Mouse (Mus musculus): ENCODE measurements around the gene Polr3h.

Polr3h gene

DNA sequence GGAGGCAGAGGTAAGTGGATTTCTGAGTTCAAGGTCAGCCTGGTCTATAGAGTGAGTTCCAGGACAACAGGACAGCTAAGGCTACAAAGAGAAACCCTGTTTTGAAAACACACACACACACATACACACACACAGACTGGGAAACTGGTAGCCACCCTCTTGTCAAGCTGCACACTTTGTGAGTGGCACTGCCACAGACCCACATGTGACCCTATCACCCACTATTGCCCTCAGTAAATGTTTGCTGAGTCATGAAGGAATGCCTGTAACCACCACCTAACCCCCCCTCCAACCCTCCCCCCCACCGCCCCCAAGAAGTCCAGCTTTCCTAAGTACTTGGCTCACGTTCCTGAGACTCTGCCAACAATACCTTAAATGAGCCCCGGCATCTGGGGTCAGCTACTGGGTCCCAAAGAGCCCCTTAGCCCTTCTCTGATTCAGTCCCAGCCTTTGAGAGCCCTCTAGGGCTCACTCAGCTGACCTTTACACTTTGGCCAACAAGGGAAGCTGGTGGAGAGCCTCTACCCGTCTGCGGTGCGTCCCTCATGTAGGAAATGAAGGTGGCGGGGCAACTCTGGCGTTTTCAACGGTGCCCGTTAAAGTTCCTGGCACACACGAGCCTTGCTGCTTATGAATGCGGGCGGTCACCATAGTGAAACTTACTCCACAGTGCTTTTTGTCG, 87.3 kb downstream of the Polr3h start:
- DNase-seq = no peak

Measured in cerebellum, adult 8-10 months (tissue).